Mouse (Mus musculus): ENCODE measurements at regions not wholly inside any gene's neighbourhood (a gene's known extent, or its start where the extent isn't known, plus 50 kb on each side); places are given as distances from the start of the nearest gene placed in this dataset.

DNA sequence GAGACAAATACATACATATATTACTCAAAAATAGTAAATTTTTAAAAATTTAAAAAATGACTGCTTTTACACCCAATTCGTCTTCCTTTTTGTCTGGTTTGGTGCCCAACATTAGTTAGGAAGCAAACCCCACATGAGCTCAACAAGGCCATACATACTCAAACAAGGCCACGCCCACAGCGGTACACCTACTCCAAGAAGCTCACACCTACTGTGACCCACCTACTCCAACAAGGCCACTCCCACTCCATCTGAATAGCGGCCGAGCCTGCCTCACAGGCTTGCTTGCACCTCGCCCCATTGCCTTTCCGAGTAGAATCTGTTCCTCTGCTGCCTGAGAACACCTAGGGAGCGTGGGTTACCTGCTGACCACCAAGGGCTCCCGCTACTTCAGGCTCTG lies 66.4 kb upstream of the Unc5a start:
- H3K27ac ChIP-seq (replicated peaks), result no peak overlapping the region
- H3K36me3 ChIP-seq (replicated peaks), result no peaks in the 10 kb centered on the region
- no peaks in the 10 kb centered on the region for H3K9me3 ChIP-seq
- peaks cover 36% of the 10 kb centered on the region for H3K27me3 ChIP-seq (replicated peaks; ENCODE audit: low read depth, poor library complexity, severe bottlenecking)
- no peak for DNase-seq (ENCODE audit: low spot score)
- peaks cover 33% of the 10 kb centered on the region for H3K4me1 ChIP-seq
- WGBS, result 59% methylated on average over 9 of the region's 9 CpGs
- no peak overlapping the region for H3K4me3 ChIP-seq

DNA sequence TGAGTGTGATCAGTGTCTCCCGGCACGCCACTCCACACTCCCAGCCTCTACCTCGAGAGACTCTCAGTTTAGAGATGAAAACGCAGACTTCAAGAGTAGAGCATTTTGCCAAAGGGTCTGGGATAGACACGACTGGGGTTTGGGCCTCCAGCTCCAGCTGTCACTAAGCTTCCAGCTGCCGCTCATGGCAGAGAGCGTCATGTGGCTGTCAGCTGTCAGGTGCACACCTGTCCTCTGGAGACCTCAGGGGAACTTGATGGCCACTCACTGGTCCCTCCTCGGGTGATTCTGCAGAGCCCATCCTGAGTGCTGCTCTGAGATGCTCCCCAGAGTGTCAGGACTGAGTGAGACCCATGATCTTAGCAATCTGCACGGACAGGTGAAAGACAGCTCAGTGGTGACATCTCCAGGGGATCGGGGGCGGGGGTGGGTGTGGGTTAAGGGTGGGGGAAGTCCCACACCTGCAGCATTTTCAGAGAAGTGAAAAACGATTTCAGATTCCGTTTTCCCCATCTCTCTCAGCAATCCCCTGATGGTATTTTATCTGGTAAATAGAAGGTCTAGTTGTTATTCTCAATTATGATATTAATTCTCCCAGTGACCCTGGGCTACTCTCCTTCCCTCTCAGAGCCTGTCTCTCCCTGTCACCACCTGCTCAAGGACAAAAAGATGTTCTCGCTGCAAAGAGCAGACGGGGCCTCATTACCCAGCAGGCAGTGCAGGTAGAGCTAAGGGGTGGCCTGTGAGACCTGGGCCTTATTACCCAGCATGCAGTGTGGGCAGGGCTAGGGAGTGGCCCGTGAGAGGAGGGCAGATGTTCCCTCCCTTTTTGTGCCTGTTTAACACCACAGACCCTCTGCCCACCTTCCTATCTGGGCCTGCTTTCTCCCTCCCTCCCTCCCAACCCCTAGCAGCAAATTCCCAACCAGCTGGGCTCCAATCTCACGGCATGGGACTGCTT lies 65.2 kb upstream of the Unc5a start:
- Histone ChIP-seq H3K9me3 (no peaks in the 10 kb centered on the region), H3K4me1 (peaks cover 38% of the 10 kb centered on the region), H3K27ac (replicated peaks) (no peak overlapping the region), H3K27me3 (replicated peaks; ENCODE audit: low read depth, poor library complexity, severe bottlenecking) (peaks cover 48% of the 10 kb centered on the region), H3K36me3 (replicated peaks) (no peaks in the 10 kb centered on the region), H3K4me3 (no peak overlapping the region)
- WGBS, result 63% methylated on average over 17 of the region's 17 CpGs
- no peak for DNase-seq (ENCODE audit: low spot score)

DNA sequence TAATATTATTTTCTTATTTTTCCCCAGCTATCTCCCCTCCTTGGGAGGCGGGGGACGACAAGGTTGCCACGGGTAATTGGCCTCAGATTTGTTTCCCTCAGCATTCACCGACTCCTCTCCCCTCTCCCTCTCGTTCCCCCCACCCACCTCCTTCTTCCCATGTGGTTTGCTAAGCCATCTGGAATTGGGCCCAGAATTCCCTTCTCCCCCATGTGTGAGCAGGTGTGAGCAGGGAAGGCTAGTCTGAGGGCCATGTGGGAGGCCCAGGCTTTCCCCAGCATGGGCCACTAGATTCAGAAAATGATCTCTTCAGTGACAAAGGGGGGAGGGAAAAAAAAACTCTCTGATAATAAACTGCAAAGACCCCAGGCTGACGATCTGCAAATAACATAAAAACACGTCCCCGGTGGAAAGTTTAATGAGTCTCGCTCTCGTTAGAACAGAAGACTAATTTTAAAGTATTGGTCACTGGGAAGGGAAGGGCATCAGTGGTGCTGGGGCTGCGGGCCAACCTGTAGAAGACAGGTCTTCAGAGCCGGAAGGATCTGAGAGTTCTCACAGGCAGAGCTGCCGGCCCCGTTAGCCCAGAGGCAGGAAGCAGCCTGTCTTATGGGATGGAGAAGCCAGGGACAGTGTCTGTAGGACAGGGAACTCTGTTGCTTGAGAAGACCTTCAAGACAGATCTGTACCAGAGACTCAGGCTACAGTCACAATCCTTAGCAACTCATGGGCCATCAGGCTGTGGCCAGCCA lies 64.3 kb upstream of the Unc5a start:
- Histone ChIP-seq H3K27ac (replicated peaks) (no peak overlapping the region), H3K4me1 (peaks cover 38% of the 10 kb centered on the region), H3K27me3 (replicated peaks; ENCODE audit: low read depth, poor library complexity, severe bottlenecking) (peaks cover 51% of the 10 kb centered on the region), H3K4me3 (no peak overlapping the region), H3K9me3 (no peaks in the 10 kb centered on the region), H3K36me3 (replicated peaks) (no peaks in the 10 kb centered on the region)
- DNase-seq (ENCODE audit: low spot score), result no peak
- WGBS, result 63% methylated on average over 14 of the region's 14 CpGs

DNA sequence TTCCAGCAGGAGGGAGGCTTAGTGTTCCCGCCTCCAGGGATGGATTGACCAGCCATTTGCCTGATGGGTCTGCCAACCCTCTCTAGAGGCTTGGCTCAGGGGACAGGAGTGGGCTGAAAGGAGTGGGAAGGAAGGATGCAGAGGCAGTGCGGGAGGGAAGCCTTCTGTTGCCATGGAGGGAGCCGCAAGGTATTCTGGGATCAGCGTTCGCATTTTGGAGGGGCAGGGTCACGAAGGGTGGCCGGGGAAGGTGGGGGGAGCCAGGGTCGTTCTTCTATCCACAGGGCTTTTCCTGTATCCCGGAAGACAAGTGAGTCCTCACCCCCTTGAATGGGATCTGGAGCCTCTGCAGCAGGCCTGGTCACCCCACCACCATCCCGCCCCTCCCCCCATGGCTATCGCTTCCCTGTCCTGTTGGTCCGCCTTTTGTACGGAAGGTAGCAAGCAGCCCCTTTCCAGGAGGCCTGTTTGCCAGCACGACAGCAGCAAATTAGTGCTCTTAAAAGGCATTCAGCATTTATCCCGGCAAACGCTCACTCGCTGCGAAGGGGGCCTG lies 61.8 kb upstream of the Unc5a start:
- 9% methylated on average over 18 of the region's 18 CpGs for WGBS
- peak; percentile 53 for DNase-seq (ENCODE audit: low spot score)
- Histone ChIP-seq H3K36me3 (replicated peaks) (no peaks in the 10 kb centered on the region), H3K4me1 (peaks cover 40% of the 10 kb centered on the region), H3K4me3 (peak overlapping the region; percentile 53), H3K9me3 (no peaks in the 10 kb centered on the region), H3K27ac (replicated peaks) (peak overlapping the region; percentile 72; the same call in 1 of the 2 replicates), H3K27me3 (replicated peaks; ENCODE audit: low read depth, poor library complexity, severe bottlenecking) (peaks cover 51% of the 10 kb centered on the region)

DNA sequence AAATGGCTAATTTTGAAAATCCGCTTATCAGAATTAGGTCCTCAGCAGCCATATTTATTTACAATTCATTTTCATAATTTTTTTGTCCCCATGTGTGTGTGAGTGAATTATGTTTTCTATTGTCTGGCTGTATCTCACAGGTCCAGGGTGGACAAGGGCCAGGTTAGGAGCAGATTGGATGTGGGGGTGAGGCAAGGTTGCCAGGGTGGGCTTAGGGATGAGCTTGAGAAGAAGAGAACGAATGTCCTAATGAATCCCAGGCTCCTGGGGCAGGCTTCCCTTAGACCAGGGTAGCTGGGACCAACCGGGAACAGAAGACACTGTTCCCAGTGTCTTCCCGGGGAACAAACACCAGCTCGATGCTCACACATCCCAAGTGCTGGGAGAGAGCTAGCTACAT lies 61.2 kb upstream of the Unc5a start:
- peak overlapping the region; percentile 53 for H3K4me3 ChIP-seq
- peaks cover 48% of the 10 kb centered on the region for H3K27me3 ChIP-seq (replicated peaks; ENCODE audit: low read depth, poor library complexity, severe bottlenecking)
- peak overlapping the region; percentile 72 for H3K27ac ChIP-seq (replicated peaks)
- no peaks in the 10 kb centered on the region for H3K36me3 ChIP-seq (replicated peaks)
- no peak for DNase-seq (ENCODE audit: low spot score)
- peaks cover 42% of the 10 kb centered on the region for H3K4me1 ChIP-seq
- WGBS, result 49% methylated on average over 5 of the region's 5 CpGs
- H3K9me3 ChIP-seq, result no peaks in the 10 kb centered on the region

DNA sequence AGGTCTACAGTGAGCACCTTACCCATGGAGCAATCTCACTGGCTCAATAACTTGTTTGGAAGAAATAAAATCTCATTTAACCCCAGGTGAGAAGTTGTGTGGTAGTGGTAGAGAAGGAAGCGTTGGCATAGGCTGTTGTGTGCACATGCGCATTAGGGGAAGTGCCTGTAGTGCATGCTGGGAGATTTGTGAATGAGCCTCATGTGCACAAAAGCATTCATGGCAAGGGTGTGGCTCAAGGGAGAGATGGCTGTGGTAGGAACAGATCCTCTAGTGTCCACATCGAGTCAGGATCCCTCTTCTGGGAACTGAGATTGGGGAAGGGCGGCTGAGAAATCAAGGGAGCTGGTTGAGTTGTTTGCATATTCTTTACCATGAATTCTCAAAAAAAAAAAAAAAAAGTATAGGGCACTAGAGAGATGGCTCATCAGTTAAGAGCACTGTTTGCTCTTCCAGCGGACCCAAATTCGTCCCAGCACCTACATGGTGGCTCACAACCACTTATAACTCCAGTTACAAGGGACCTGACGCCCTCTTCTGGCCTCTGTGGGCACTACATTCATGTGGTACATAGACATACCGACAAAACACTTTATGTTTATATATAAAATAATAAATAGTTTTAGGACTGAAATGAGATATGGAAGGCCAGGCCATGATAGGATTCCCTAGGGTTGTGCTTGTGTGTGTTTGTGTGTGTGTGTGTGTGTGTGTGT lies 59.4 kb upstream of the Unc5a start:
- Histone ChIP-seq H3K9me3 (no peaks in the 10 kb centered on the region), H3K36me3 (replicated peaks) (no peaks in the 10 kb centered on the region), H3K4me1 (peaks cover 33% of the 10 kb centered on the region), H3K4me3 (no peak overlapping the region), H3K27ac (replicated peaks) (no peak overlapping the region), H3K27me3 (replicated peaks; ENCODE audit: low read depth, poor library complexity, severe bottlenecking) (peaks cover 44% of the 10 kb centered on the region)
- 81% methylated on average over 8 of the region's 8 CpGs for WGBS
- no peak for DNase-seq (ENCODE audit: low spot score)

DNA sequence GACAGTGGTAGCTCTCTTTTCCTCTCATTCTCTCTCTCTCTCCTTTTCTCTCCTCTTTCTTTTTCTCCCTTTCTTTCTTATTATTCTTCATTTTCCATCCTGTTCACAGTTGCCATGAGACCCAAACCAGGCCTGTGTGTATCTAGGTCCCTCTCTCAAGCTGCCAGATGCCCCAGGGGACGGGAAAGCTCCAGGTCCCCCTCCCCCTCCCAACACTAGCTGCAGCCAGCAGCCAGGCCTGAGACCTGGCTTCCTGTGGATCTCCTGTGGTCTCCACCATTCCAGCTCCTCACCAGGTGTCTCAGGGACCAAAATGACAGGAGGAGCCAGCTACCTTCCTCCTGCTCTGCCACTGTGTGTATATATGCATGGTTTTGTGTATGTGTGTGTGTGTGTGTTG lies 56.6 kb upstream of the Unc5a start:
- WGBS, result 18% methylated on average over 1 of the region's 1 CpGs
- H3K27ac ChIP-seq (replicated peaks), result no peak overlapping the region
- H3K9me3 ChIP-seq, result no peaks in the 10 kb centered on the region
- H3K4me1 ChIP-seq, result peaks cover 15% of the 10 kb centered on the region
- no peaks in the 10 kb centered on the region for H3K36me3 ChIP-seq (replicated peaks)
- H3K27me3 ChIP-seq (replicated peaks; ENCODE audit: low read depth, poor library complexity, severe bottlenecking), result peaks cover 22% of the 10 kb centered on the region
- H3K4me3 ChIP-seq, result no peak overlapping the region
- DNase-seq (ENCODE audit: low spot score), result no peak

DNA sequence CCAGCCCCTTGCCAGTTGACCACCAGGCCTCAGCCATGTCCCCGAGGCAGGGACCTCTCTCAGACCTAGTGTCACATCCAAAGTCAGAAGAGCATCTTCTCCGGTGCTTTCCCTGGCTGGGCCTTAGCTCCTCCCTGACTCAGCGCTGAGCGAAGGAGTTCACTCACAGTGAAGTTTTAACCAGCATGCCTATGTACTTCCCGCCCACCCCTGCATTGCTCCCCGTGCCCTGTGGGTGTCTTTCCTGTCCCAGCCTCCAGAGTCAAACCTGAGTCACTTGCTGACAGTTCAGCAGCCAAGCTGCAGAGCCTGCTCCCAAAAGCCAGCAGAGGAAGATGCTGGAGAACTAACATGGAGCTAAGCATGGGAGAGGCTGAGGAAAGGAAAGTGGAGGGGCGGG lies 55.6 kb upstream of the Unc5a start:
- H3K4me1 ChIP-seq, result peaks cover 8% of the 10 kb centered on the region; the same call in 1 of the 2 replicates
- H3K27me3 ChIP-seq (replicated peaks; ENCODE audit: low read depth, poor library complexity, severe bottlenecking), result peaks cover 12% of the 10 kb centered on the region
- H3K27ac ChIP-seq (replicated peaks), result no peak overlapping the region
- H3K4me3 ChIP-seq, result no peak overlapping the region
- 38% methylated on average over 7 of the region's 7 CpGs for WGBS
- no peaks in the 10 kb centered on the region for H3K36me3 ChIP-seq (replicated peaks)
- H3K9me3 ChIP-seq, result no peaks in the 10 kb centered on the region
- DNase-seq (ENCODE audit: low spot score), result no peak

DNA sequence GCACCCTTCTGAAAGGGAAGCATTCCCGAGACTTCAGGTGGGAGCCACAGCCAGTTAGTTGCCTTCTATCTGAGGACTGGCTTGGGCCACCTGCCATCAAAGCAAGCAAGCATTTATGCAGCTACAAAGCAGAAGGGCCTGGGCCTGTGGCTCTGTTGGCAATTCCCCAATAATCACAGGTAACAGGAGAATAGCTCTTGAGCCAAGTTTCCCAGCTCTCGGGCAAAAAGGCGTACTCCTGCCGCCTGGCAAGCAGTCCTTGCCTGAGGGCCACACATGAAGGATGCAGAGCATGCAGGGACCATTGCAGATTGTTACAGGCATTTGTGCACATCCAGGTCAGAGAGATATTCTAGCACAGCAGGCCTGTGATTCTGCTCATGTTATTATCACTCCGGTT lies 53.2 kb upstream of the Unc5a start:
- H3K4me3 ChIP-seq, result no peak overlapping the region
- no peaks in the 10 kb centered on the region for H3K9me3 ChIP-seq
- H3K27ac ChIP-seq (replicated peaks), result no peak overlapping the region
- WGBS, result 70% methylated on average over 5 of the region's 5 CpGs
- H3K27me3 ChIP-seq (replicated peaks; ENCODE audit: low read depth, poor library complexity, severe bottlenecking), result 0 out of 2 replicates have a peak, but pooled peaks cover 6% of the 10 kb centered on the region
- H3K36me3 ChIP-seq (replicated peaks), result no peaks in the 10 kb centered on the region
- no peak for DNase-seq (ENCODE audit: low spot score)
- H3K4me1 ChIP-seq, result peaks cover 8% of the 10 kb centered on the region; the same call in 1 of the 2 replicates
